Mouse (Mus musculus) ES-E14 (cell line): Measurements from ENCODE around the gene Grid1.

Experiments used
- HCFC1 ChIP-seq: IDR thresholded peaks from 2 replicates; pipeline ENCODE4 v1.6.1; 2012; ENCODE audit warnings: low read length, inconsistent platforms, borderline replicate concordance; ENCODE audit not compliant: insufficient read depth
- MAFK ChIP-seq: IDR thresholded peaks from 2 replicates; pipeline ENCODE4 v1.6.1; 2014; ENCODE audit warnings: mild to moderate bottlenecking, low read depth, low read length, inconsistent platforms; ENCODE audit not compliant: insufficient read depth
- ZNF384 ChIP-seq: IDR thresholded peaks from 2 replicates; pipeline ENCODE4 v1.6.1; 2012; ENCODE audit warnings: low read depth, low read length, inconsistent platforms

GRCm38 (mm10) chr14:34879996-34880395 is 60.1 kb downstream of the Grid1 start:
- TF ChIP-seq HCFC1 (no peak), ZNF384 (no peak), MAFK (no peak)
